Mouse (Mus musculus) neural tube, embryonic 11.5 days (tissue): ENCODE data around the gene Ddx18. TPM values are rescaled to one million over a fixed set of nuclear protein-coding genes. Genes with fewer than 3 reads are reported as not detected.

Source experiments
- ATAC-seq: fragments of 200-750 bp; cut with Nextera tagmentation; 2 replicates; pipeline ENCODE4 v1.8.0; 2017; ENCODE audit warnings: moderate number of reproducible peaks, mild to moderate bottlenecking, moderate TSS enrichment, moderate library complexity; ENCODE audit not compliant: insufficient read depth, low FRiP score, low TSS enrichment
- DNase-seq: peaks from one replicate; pipeline ENCODE4 v3.0.0-alpha.2; 2015; ENCODE audit warnings: low spot score
- H3K27ac ChIP-seq: fragments of 300-500 bp; sonication (generic); 2 replicates; pipeline ENCODE4 v1.5.1; 2014; ENCODE audit warnings: low read depth, mild to moderate bottlenecking, low read length
- H3K27me3 ChIP-seq: fragments of 300-500 bp; sonication (generic); 2 replicates; pipeline ENCODE4 v1.6.1; 2014; ENCODE audit warnings: mild to moderate bottlenecking, low read length, mixed read lengths; ENCODE audit not compliant: control insufficient read depth, insufficient read depth
- H3K36me3 ChIP-seq: fragments of 300-500 bp; sonication (generic); 2 replicates; pipeline ENCODE4 v1.6.1; 2014; ENCODE audit warnings: mild to moderate bottlenecking, low read length, moderate library complexity, mixed read lengths; ENCODE audit not compliant: control insufficient read depth, insufficient read depth
- H3K4me1 ChIP-seq: fragments of 300-500 bp; sonication (generic); 2 replicates; pipeline ENCODE4 v1.6.1; 2014; ENCODE audit warnings: low read length, mixed read lengths; ENCODE audit not compliant: control insufficient read depth, insufficient read depth
- H3K4me2 ChIP-seq: fragments of 300-500 bp; sonication (generic); 2 replicates; pipeline ENCODE4 v1.6.1; 2014; ENCODE audit warnings: low read depth, mild to moderate bottlenecking, moderate library complexity
- H3K4me3 ChIP-seq: fragments of 300-500 bp; sonication (generic); 2 replicates; pipeline ENCODE4 v1.5.1; 2014; ENCODE audit warnings: low read depth, low read length
- H3K9ac ChIP-seq: fragments of 300-500 bp; sonication (generic); 2 replicates; pipeline ENCODE4 v1.6.1; 2014; ENCODE audit warnings: mild to moderate bottlenecking, low read length
- H3K9me3 ChIP-seq: fragments of 300-500 bp; sonication (generic); 2 replicates; pipeline ENCODE4 v1.6.1; 2016; ENCODE audit warnings: low read length; ENCODE audit not compliant: control insufficient read depth
- WGBS: fragments of 180-500 bp; shearing (Covaris S2); extraction: QIAGEN DNeasy Blood & Tissue Kit; methylation state at CpG from one replicate; pipeline ENCODE4 v1.1.7; 2014; 5-methylcytosine and 5-hydroxymethylcytosine counted together
- polyA plus RNA-seq: library from polyadenylated mRNA; unstranded; fragments of >200 nt; fragmentation: Nextera tagmentation; extraction: Ambion mirVana; gene quantifications from 2 replicates; pipeline ENCODE4 v1.2.1, GENCODE M21; 2014

The Ddx18 gene
- 67.2 and 72.5 TPM in 2 replicates for polyA plus RNA-seq

- H3K27ac ChIP-seq: peak within 1 kb of the TSS; percentile 27; the same call in 1 of the 2 replicates
- peaks cover 4% of the 10 kb centered on the region; the same call in 1 of the 2 replicates for H3K4me1 ChIP-seq
- ATAC-seq (peak; percentile 94), DNase-seq (peak; percentile 95)
- H3K9ac ChIP-seq: peak within 1 kb of the TSS; percentile 73
- peaks cover 4% of the 10 kb centered on the region for H3K36me3 ChIP-seq
- peak within 1 kb of the TSS; percentile 73 for H3K4me3 ChIP-seq
- no peaks in the 10 kb centered on the region for H3K27me3 ChIP-seq
- H3K9me3 ChIP-seq: no peaks in the 10 kb centered on the region
- peak within 1 kb of the TSS; percentile 83 for H3K4me2 ChIP-seq
- 6% methylated on average over 53 of the region's 53 CpGs for WGBS
These were observed at the start of gene Ddx18 for GRCm38 (mm10) chr1:121567521-121568489. TSS of gene Ddx18 (minus strand) at chr1:121567989.

GRCm38 (mm10) chr1:121608000-121608399, 40.2 kb upstream of the Ddx18 start:
- H3K9me3 ChIP-seq: no peaks in the 10 kb centered on the region
- ATAC-seq (no peak), DNase-seq (no peak)
- no peaks in the 10 kb centered on the region for H3K36me3 ChIP-seq
- no peak overlapping the region for H3K4me2 ChIP-seq
- WGBS: 67% methylated on average over 7 of the region's 7 CpGs
- no peaks in the 10 kb centered on the region for H3K4me1 ChIP-seq
- H3K27ac ChIP-seq: no peak overlapping the region
- H3K4me3 ChIP-seq: no peak overlapping the region
- H3K9ac ChIP-seq: no peak overlapping the region
- no peaks in the 10 kb centered on the region for H3K27me3 ChIP-seq

GRCm38 (mm10) chr1:121605118-121605517, 37.3 kb upstream of the Ddx18 start:
- Histone ChIP-seq H3K27me3 (no peaks in the 10 kb centered on the region), H3K9ac (no peak overlapping the region), H3K27ac (no peak overlapping the region), H3K4me1 (no peaks in the 10 kb centered on the region), H3K9me3 (no peaks in the 10 kb centered on the region), H3K4me2 (no peak overlapping the region), H3K36me3 (no peaks in the 10 kb centered on the region), H3K4me3 (no peak overlapping the region)
- 55% methylated on average over 6 of the region's 6 CpGs for WGBS
- no peak for ATAC-seq
- peak; percentile 21 for DNase-seq

GRCm38 (mm10) chr1:121601893-121602292, 34.1 kb upstream of the Ddx18 start:
- no peak for DNase-seq
- Histone ChIP-seq H3K27ac (no peak overlapping the region), H3K9ac (no peak overlapping the region), H3K4me1 (no peaks in the 10 kb centered on the region), H3K9me3 (no peaks in the 10 kb centered on the region), H3K36me3 (no peaks in the 10 kb centered on the region), H3K4me2 (no peak overlapping the region), H3K4me3 (no peak overlapping the region), H3K27me3 (no peaks in the 10 kb centered on the region)
- ATAC-seq: no peak
- WGBS: 81% methylated on average over 6 of the region's 6 CpGs

GRCm38 (mm10) chr1:121601084-121601483, 33.3 kb upstream of the Ddx18 start:
- Histone ChIP-seq H3K36me3 (no peaks in the 10 kb centered on the region), H3K27ac (no peak overlapping the region), H3K27me3 (no peaks in the 10 kb centered on the region), H3K4me1 (no peaks in the 10 kb centered on the region), H3K4me2 (no peak overlapping the region), H3K9me3 (no peaks in the 10 kb centered on the region), H3K9ac (no peak overlapping the region), H3K4me3 (no peak overlapping the region)
- 36% methylated on average over 1 of the region's 1 CpGs for WGBS
- peak; percentile 34 for DNase-seq
- ATAC-seq: no peak

- H3K27ac ChIP-seq: no peak overlapping the region
- WGBS: 65% methylated on average over 3 of the region's 3 CpGs
- H3K36me3 ChIP-seq: no peaks in the 10 kb centered on the region
- no peaks in the 10 kb centered on the region for H3K27me3 ChIP-seq
- H3K4me3 ChIP-seq: no peak overlapping the region
- no peak for ATAC-seq
- no peak overlapping the region for H3K4me2 ChIP-seq
- no peaks in the 10 kb centered on the region for H3K4me1 ChIP-seq
- H3K9ac ChIP-seq: no peak overlapping the region
- DNase-seq: no peak
- no peaks in the 10 kb centered on the region for H3K9me3 ChIP-seq
These were observed 30.6 kb upstream of the Ddx18 start for GRCm38 (mm10) chr1:121598421-121598820.

GRCm38 (mm10) chr1:121596951-121597625, 29.3 kb upstream of the Ddx18 start:
- H3K27me3 ChIP-seq: no peaks in the 10 kb centered on the region
- no peak overlapping the region for H3K9ac ChIP-seq
- H3K36me3 ChIP-seq: no peaks in the 10 kb centered on the region
- H3K4me1 ChIP-seq: no peaks in the 10 kb centered on the region
- whole genome bisulfite sequencing: 41% methylated on average over 4 of the region's 4 CpGs
- no peak overlapping the region for H3K4me2 ChIP-seq
- ATAC-seq: no peak
- H3K9me3 ChIP-seq: no peaks in the 10 kb centered on the region
- no peak overlapping the region for H3K27ac ChIP-seq
- peak; percentile 15 for DNase-seq
- no peak overlapping the region for H3K4me3 ChIP-seq

- 84% methylated on average over 6 of the region's 6 CpGs for WGBS
These were observed 17.0 kb upstream of the Ddx18 start for GRCm38 (mm10) chr1:121584838-121585237.

More at GRCm38 (mm10) chr1:121584838-121585237, 17.0 kb upstream of the Ddx18 start:
- H3K36me3 ChIP-seq: no peaks in the 10 kb centered on the region
- H3K9me3 ChIP-seq: no peaks in the 10 kb centered on the region
- H3K27me3 ChIP-seq: no peaks in the 10 kb centered on the region
- H3K9ac ChIP-seq: no peak overlapping the region
- no peak overlapping the region for H3K4me2 ChIP-seq
- no peaks in the 10 kb centered on the region for H3K4me1 ChIP-seq
- no peak for DNase-seq
- no peak overlapping the region for H3K27ac ChIP-seq
- no peak overlapping the region for H3K4me3 ChIP-seq
- no peak for ATAC-seq
